Mouse (Mus musculus) heart, adult 2 months (tissue): Measurements from ENCODE around the gene Slit3. TPM values are rescaled to one million over a fixed set of nuclear protein-coding genes. Genes with fewer than 3 reads are reported as not detected.

Source experiments
- DNase-seq, 2 experiments: peaks; one replicate each; pipeline ENCODE4 v3.0.0; 2021
- H3K27ac ChIP-seq: fragments of 200-600 bp; 2 replicates; pipeline ENCODE4 v1.8.1; 2022
- H3K27me3 ChIP-seq: fragments of 200-500 bp; 2 replicates; pipeline ENCODE4 v1.6.1; 2012; ENCODE audit warnings: mild to moderate bottlenecking, low read length, inconsistent platforms, mixed read lengths; ENCODE audit not compliant: control insufficient read depth, insufficient read depth
- H3K36me3 ChIP-seq: fragments of 200-500 bp; 2 replicates; pipeline ENCODE4 v1.6.1; 2012; ENCODE audit warnings: low read length, inconsistent platforms; ENCODE audit not compliant: control insufficient read depth, insufficient read depth
- H3K4me1 ChIP-seq: fragments of 200-500 bp; 2 replicates; pipeline ENCODE4 v1.6.1; 2011; ENCODE audit warnings: low read length; ENCODE audit not compliant: control insufficient read depth, insufficient read depth
- H3K4me3 ChIP-seq: fragments of 200-600 bp; 2 replicates; pipeline ENCODE4 v1.8.1; 2022
- H3K79me2 ChIP-seq: fragments of 200-500 bp; replicated peaks from 2 replicates; pipeline ENCODE4 v1.6.1; 2012; ENCODE audit warnings: mild to moderate bottlenecking, inconsistent platforms, low read length, moderate library complexity, mixed read lengths; ENCODE audit not compliant: control insufficient read depth, insufficient read depth
- H3K9ac ChIP-seq: fragments of 200-500 bp; 2 replicates; pipeline ENCODE4 v1.6.1; 2012; ENCODE audit warnings: low read depth, mild to moderate bottlenecking, control low read depth, inconsistent platforms, low read length, mixed read lengths
- CTCF ChIP-seq: fragments of 200-600 bp; IDR thresholded peaks from 2 replicates; pipeline ENCODE4 v1.8.1; 2022; ENCODE audit warnings: antibody characterized with exemption, mild to moderate bottlenecking, moderate library complexity
- EP300 ChIP-seq: fragments of 200-500 bp; IDR thresholded peaks from 2 replicates; pipeline ENCODE4 v1.6.1; 2011; ENCODE audit warnings: low read depth, low read length, control low read depth; ENCODE audit not compliant: insufficient read depth
- POLR2A ChIP-seq: fragments of 200-500 bp; IDR thresholded peaks from 2 replicates; pipeline ENCODE4 v1.6.1; 2011; ENCODE audit warnings: mild to moderate bottlenecking, low read depth, low read length, control low read depth; ENCODE audit not compliant: insufficient read depth
- WGBS: fragments of 180-500 bp; shearing (Covaris S2); methylation state at CpG from one replicate; pipeline ENCODE4 v1.1.7; 2018; 5-methylcytosine and 5-hydroxymethylcytosine counted together
- intact Hi-C: fragments of 180-260 bp; cut with DNase I; formaldehyde crosslinking; loops from one replicate; pipeline ENCODE4 v1.15.1; 2025
- polyA plus RNA-seq: library from polyadenylated mRNA; depleted of rRNA; stranded (reverse); fragments of >200 nt; gene quantifications from 2 replicates; pipeline ENCODE4 v1.2.3, GENCODE M21; 2012
- total RNA-seq, 2 experiments: library from RNA; stranded (reverse); gene quantifications; 2 replicates each; pipeline ENCODE4 v1.2.3; 2021

Gene Slit3
- total and polyA plus RNA-seq, 3 experiments = 12.3 to 15.8 (median 14.6) TPM

DNA sequence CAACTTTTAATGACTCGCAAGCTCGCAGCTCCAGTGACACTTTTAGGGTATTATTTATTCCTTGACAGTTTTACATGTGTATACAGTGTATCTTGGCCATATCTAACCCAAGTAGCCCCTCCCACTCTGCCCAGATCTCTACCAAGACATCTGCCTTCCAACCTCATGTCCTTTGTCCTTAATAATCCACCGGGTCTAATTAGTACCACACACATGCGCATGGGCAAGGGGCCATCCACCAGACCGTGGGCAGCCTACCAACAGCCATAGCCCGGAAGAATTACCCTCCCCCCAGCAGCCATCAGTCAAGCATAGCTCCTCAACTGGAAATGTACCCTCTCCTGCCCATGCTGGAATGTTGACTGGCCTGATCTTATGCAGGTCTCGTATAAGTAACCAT, 552.0 kb downstream of the Slit3 start:
- Histone ChIP-seq H3K27ac (no peak overlapping the region), H3K79me2 (no peaks in the 10 kb centered on the region), H3K36me3 (no peaks in the 10 kb centered on the region), H3K4me1 (no peaks in the 10 kb centered on the region), H3K27me3 (no peaks in the 10 kb centered on the region), H3K9ac (no peak overlapping the region), H3K4me3 (no peak overlapping the region)
- 92% methylated on average over 7 of the region's 7 CpGs for WGBS
- no peak for DNase-seq
- TF ChIP-seq POLR2A = no peak
- no peak for TF ChIP-seq EP300
- TF ChIP-seq CTCF = no peak
- intact Hi-C loops = no loop called here

DNA sequence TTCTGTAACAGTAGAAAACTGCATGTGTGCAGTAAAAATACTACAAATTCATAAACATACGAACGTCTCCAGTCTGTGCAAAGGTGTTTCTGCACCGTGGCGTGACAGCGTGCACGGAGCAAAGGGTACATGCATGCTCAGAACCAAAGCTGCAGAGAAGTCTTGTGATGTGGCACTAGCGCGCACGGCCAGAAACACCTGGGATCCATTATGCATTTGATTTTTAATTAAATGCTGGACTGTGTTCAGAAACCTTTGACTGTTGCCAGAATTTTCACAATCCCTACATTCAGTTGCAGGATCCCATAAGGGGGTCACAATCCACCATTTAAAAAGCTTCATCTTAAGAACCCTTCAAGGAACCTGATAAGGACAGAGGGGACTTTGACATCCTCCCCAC, 553.2 kb downstream of the Slit3 start:
- no peaks in the 10 kb centered on the region for H3K79me2 ChIP-seq
- H3K9ac ChIP-seq = no peak overlapping the region
- H3K4me1 ChIP-seq = no peaks in the 10 kb centered on the region
- intact Hi-C loops = no loop called here
- TF ChIP-seq POLR2A (no peak), EP300 (no peak), CTCF (no peak)
- no peak overlapping the region for H3K4me3 ChIP-seq
- no peak for DNase-seq
- WGBS = 94% methylated on average over 9 of the region's 9 CpGs
- H3K27ac ChIP-seq = no peak overlapping the region
- H3K36me3 ChIP-seq = no peaks in the 10 kb centered on the region
- H3K27me3 ChIP-seq = no peaks in the 10 kb centered on the region

DNA sequence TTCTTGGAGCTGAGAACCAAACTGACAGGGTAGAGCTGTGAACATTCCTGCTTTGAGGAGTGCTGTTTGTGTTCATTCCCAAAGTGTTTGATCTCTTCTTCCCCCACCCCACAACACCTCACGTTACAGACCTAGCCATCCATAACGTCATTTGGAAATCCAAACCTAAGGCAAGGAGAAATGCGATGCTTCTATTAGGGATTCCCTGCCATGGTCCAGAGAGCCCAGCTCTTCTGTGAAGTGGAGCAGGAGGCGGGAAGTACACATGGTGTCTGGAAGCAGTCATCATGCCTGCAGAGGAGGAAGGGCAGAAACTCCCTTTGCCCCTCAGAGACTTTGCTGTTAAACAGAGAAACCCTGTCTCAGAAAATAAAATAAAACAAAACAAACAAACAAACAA, 555.7 kb downstream of the Slit3 start:
- DNase-seq = no peak
- TF ChIP-seq POLR2A (no peak), EP300 (no peak), CTCF (no peak)
- Histone ChIP-seq H3K79me2 (no peaks in the 10 kb centered on the region), H3K36me3 (no peaks in the 10 kb centered on the region), H3K27me3 (no peaks in the 10 kb centered on the region), H3K9ac (no peak overlapping the region), H3K27ac (no peak overlapping the region), H3K4me3 (no peak overlapping the region), H3K4me1 (no peaks in the 10 kb centered on the region)
- WGBS = 72% methylated on average over 4 of the region's 4 CpGs
- intact Hi-C loops = no loop called here

DNA sequence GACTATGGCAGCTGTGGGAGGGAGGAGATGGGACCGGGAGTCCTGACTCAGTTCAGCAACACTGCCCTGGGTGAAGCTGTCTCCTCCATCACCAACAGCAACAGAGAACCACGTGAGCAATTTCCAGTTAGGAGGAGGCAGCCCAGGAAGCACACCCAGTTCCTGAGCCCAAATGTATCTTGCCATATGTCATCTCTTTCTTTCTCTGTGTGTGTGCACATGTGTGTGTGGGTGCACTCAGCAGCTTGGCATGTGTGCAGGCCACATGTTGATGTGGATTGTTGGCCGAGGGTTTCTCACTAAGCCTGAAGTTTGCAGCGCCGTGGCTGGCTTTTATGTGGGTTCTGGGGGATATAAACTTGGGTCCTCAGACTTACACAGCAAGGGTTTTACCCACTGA, 559.0 kb downstream of the Slit3 start:
- no peaks in the 10 kb centered on the region for H3K4me1 ChIP-seq
- H3K36me3 ChIP-seq = no peaks in the 10 kb centered on the region
- no peak for TF ChIP-seq EP300
- no peak for TF ChIP-seq CTCF
- TF ChIP-seq POLR2A = no peak
- H3K79me2 ChIP-seq = no peaks in the 10 kb centered on the region
- intact Hi-C loops = no loop called here
- no peak for DNase-seq
- no peak overlapping the region for H3K27ac ChIP-seq
- H3K4me3 ChIP-seq = no peak overlapping the region
- H3K9ac ChIP-seq = no peak overlapping the region
- no peaks in the 10 kb centered on the region for H3K27me3 ChIP-seq
- 85% methylated on average over 5 of the region's 5 CpGs for WGBS

DNA sequence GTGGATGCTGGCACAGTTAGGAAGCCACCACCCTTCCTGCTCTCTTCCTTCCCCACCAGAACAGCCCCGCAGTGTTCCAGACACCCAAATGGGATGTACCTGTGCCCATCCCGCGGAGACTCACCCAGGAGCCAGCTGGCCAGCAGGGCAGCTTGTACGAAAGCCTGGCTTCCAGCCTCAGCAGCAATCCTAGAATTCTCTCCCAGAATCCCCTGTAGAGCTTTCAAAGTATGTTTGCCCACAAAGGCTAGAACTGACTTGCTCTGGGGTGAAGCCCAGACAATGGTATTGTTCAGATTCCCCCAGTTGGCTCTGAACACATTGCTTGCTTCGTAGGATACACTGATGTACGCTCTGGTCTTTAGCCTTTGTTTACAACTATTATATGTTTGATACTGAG, 566.3 kb downstream of the Slit3 start:
- no peak overlapping the region for H3K9ac ChIP-seq
- TF ChIP-seq CTCF (no peak), EP300 (no peak), POLR2A (no peak)
- no peaks in the 10 kb centered on the region for H3K79me2 ChIP-seq
- no peak overlapping the region for H3K4me3 ChIP-seq
- intact Hi-C loops = no loop called here
- DNase-seq = no peak
- H3K36me3 ChIP-seq = no peaks in the 10 kb centered on the region
- H3K4me1 ChIP-seq = no peaks in the 10 kb centered on the region
- H3K27ac ChIP-seq = no peak overlapping the region
- WGBS = 73% methylated on average over 6 of the region's 6 CpGs
- no peaks in the 10 kb centered on the region for H3K27me3 ChIP-seq

DNA sequence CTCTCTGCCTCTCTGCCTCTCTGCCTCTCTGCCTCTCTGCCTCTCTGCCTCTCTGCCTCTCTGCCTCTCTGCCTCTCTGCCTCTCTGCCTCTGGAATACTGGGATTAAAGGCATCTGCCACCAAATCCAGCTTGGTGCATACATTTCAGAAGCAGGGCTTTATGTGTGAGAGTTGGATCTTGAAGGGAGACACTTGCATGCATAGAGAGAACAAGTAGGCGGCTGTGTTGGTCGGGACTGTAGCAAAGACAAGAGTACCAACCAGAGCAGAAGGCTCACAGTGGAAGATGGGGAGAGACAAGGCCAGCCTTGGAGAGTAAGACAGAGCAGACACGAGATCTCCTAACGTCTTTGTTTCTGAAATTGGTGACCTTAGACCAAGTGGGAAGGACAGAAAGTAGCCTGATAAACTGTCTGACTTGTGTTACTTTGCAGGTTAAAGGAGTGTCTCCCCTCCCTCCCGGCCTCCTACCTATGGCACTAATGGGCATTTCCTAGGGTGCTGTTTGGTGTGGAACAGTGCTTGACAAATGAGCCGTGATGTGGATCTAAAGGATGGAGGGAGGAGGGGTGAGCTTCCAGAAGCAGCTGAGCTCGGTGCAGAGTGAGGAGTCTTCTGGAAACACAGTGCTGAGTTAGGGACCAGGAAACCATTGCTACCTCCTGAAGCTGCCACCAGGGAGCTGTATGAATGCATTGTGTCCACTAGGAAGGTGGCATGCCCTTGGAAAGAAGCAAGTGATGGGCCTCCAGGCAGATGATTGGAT, 569.7 kb downstream of the Slit3 start:
- H3K79me2 ChIP-seq = no peaks in the 10 kb centered on the region
- H3K27me3 ChIP-seq = no peaks in the 10 kb centered on the region
- H3K9ac ChIP-seq = no peak overlapping the region
- intact Hi-C loops = loop anchor here (10.0 kb wide), 1 partner anchor 846 kb away; no protein-coding TSS in a partner anchor
- H3K27ac ChIP-seq = no peak overlapping the region
- H3K36me3 ChIP-seq = no peaks in the 10 kb centered on the region
- DNase-seq = no peak
- no peak overlapping the region for H3K4me3 ChIP-seq
- WGBS = 64% methylated on average over 7 of the region's 7 CpGs
- no peak for TF ChIP-seq EP300
- no peak for TF ChIP-seq POLR2A
- no peak for TF ChIP-seq CTCF
- no peaks in the 10 kb centered on the region for H3K4me1 ChIP-seq
